Mouse (Mus musculus): Measurements from ENCODE around the gene Ttbk1.

The Ttbk1 gene

GRCm38 (mm10) chr17:46483561-46484001, 3.9 kb downstream of the Ttbk1 start:
- peak; percentile 72 for ATAC-seq (ENCODE audit: insufficient number of reproducible peaks, low FRiP score, low TSS enrichment)

GRCm38 (mm10) chr17:46477286-46477685, 10.2 kb downstream of the Ttbk1 start:
- no peak for ATAC-seq (ENCODE audit: insufficient number of reproducible peaks, low FRiP score, low TSS enrichment)

- no peak for ATAC-seq (ENCODE audit: insufficient number of reproducible peaks, low FRiP score, low TSS enrichment)
These were observed 10.9 kb downstream of the Ttbk1 start for GRCm38 (mm10) chr17:46476601-46477000.

GRCm38 (mm10) chr17:46467830-46468229, 19.6 kb downstream of the Ttbk1 start:
- ATAC-seq (ENCODE audit: insufficient number of reproducible peaks, low FRiP score, low TSS enrichment) = 0 out of 2 replicates have a peak, but pooled peaks have one; percentile 42

- ATAC-seq (ENCODE audit: insufficient number of reproducible peaks, low FRiP score, low TSS enrichment) = no peak
These were observed 25.2 kb downstream of the Ttbk1 start for GRCm38 (mm10) chr17:46462226-46462625.

GRCm38 (mm10) chr17:46461347-46461746, 26.1 kb downstream of the Ttbk1 start:
- ATAC-seq (ENCODE audit: insufficient number of reproducible peaks, low FRiP score, low TSS enrichment) = no peak

- ATAC-seq (ENCODE audit: insufficient number of reproducible peaks, low FRiP score, low TSS enrichment) = no peak
These were observed 26.8 kb downstream of the Ttbk1 start for GRCm38 (mm10) chr17:46460673-46461072.

- ATAC-seq (ENCODE audit: insufficient number of reproducible peaks, low FRiP score, low TSS enrichment) = no peak
These were observed 29.0 kb downstream of the Ttbk1 start for GRCm38 (mm10) chr17:46458439-46458838.

GRCm38 (mm10) chr17:46457791-46458190, 29.7 kb downstream of the Ttbk1 start:
- no peak for ATAC-seq (ENCODE audit: insufficient number of reproducible peaks, low FRiP score, low TSS enrichment)

- no peak for ATAC-seq (ENCODE audit: insufficient number of reproducible peaks, low FRiP score, low TSS enrichment)
These were observed 32.3 kb downstream of the Ttbk1 start for GRCm38 (mm10) chr17:46455110-46455691.

GRCm38 (mm10) chr17:46454539-46454938, 32.9 kb downstream of the Ttbk1 start:
- no peak for ATAC-seq (ENCODE audit: insufficient number of reproducible peaks, low FRiP score, low TSS enrichment)

GRCm38 (mm10) chr17:46453970-46454411, 33.5 kb downstream of the Ttbk1 start:
- ATAC-seq (ENCODE audit: insufficient number of reproducible peaks, low FRiP score, low TSS enrichment) = no peak

GRCm38 (mm10) chr17:46453302-46453948, 34.0 kb downstream of the Ttbk1 start:
- no peak for ATAC-seq (ENCODE audit: insufficient number of reproducible peaks, low FRiP score, low TSS enrichment)

- ATAC-seq (ENCODE audit: insufficient number of reproducible peaks, low FRiP score, low TSS enrichment) = no peak
These were observed 34.8 kb downstream of the Ttbk1 start for GRCm38 (mm10) chr17:46452683-46453082.

GRCm38 (mm10) chr17:46446264-46446663, 41.2 kb downstream of the Ttbk1 start:
- no peak for ATAC-seq (ENCODE audit: insufficient number of reproducible peaks, low FRiP score, low TSS enrichment)

- ATAC-seq (ENCODE audit: insufficient number of reproducible peaks, low FRiP score, low TSS enrichment) = no peak
These were observed 42.5 kb downstream of the Ttbk1 start for GRCm38 (mm10) chr17:46444839-46445579.

- no peak for ATAC-seq (ENCODE audit: insufficient number of reproducible peaks, low FRiP score, low TSS enrichment)
These were observed 48.3 kb downstream of the Ttbk1 start for GRCm38 (mm10) chr17:46439176-46439575.

GRCm38 (mm10) chr17:46438298-46438873, 49.1 kb downstream of the Ttbk1 start, which contains the start of gene Slc22a7:
TSS of gene Slc22a7 (minus strand) at chr17:46438457.
- no peak for ATAC-seq (ENCODE audit: insufficient number of reproducible peaks, low FRiP score, low TSS enrichment)

GRCm38 (mm10) chr17:46436672-46437366, 50.7 kb downstream of the Ttbk1 start:
- 0 out of 2 replicates have a peak, but pooled peaks have one; percentile 61 for ATAC-seq (ENCODE audit: insufficient number of reproducible peaks, low FRiP score, low TSS enrichment)

- no peak for ATAC-seq (ENCODE audit: insufficient number of reproducible peaks, low FRiP score, low TSS enrichment)
These were observed 53.8 kb downstream of the Ttbk1 start for GRCm38 (mm10) chr17:46433627-46434026.

Data from cerebellum, adult (tissue).